Mouse (Mus musculus) liver, embryonic 14.5 days (tissue): ENCODE measurements around the gene Prkg1. TPM values are rescaled to one million over a fixed set of nuclear protein-coding genes. Genes with fewer than 3 reads are reported as not detected.

ENCODE experiments used
- ATAC-seq: fragments of 200-750 bp; cut with Nextera tagmentation; 2 replicates; pipeline ENCODE4 v1.8.0; 2017; ENCODE audit warnings: moderate number of reproducible peaks, mild to moderate bottlenecking, moderate library complexity; ENCODE audit not compliant: insufficient read depth
- DNase-seq, 3 experiments: peaks; one replicate each; pipeline ENCODE4 v3.0.0-alpha.2; 2012 to 2013; ENCODE audit warnings: low read depth in 3 of 3, low spot score in 3 of 3
- H3K27ac ChIP-seq: fragments of 300-500 bp; sonication (generic); 2 replicates; pipeline ENCODE4 v1.5.1; 2014; ENCODE audit warnings: moderate library complexity, mild to moderate bottlenecking, control low read depth, inconsistent platforms
- H3K27me3 ChIP-seq: fragments of 300-500 bp; sonication (generic); 2 replicates; pipeline ENCODE4 v1.6.1; 2014; ENCODE audit warnings: mild to moderate bottlenecking, low read length, moderate library complexity; ENCODE audit not compliant: control insufficient read depth, insufficient read depth
- H3K36me3 ChIP-seq: fragments of 300-500 bp; sonication (generic); replicated peaks from 2 replicates; pipeline ENCODE4 v1.6.1; 2014; ENCODE audit warnings: low read depth; ENCODE audit not compliant: control insufficient read depth, insufficient read depth
- H3K4me1 ChIP-seq, 2 experiments: fragments of 200-500 bp in 1 of 2; fragments of 300-500 bp in 1 of 2; sonication (generic) in 1 of 2; replicated peaks; 2 replicates each; pipeline ENCODE4 v1.6.1; 2012 to 2014; ENCODE audit warnings: antibody characterized with exemption in 1 of 2, inconsistent platforms in 1 of 2, low read length in 1 of 2; ENCODE audit not compliant: control insufficient read depth in 2 of 2, insufficient read depth in 2 of 2
- H3K4me2 ChIP-seq: fragments of 300-500 bp; sonication (generic); 2 replicates; pipeline ENCODE4 v1.6.1; 2014; ENCODE audit warnings: low read depth, mild to moderate bottlenecking, control low read depth, moderate library complexity
- H3K4me3 ChIP-seq, 2 experiments: fragments of 200-500 bp in 1 of 2; fragments of 300-500 bp in 1 of 2; sonication (generic) in 1 of 2; 2 replicates each; pipeline ENCODE4 v1.5.1; 2012 to 2014; ENCODE audit warnings: low read depth in 2 of 2, low read length in 2 of 2, mild to moderate bottlenecking in 2 of 2, control low read depth in 1 of 2, inconsistent platforms in 1 of 2, moderate library complexity in 1 of 2; ENCODE audit not compliant: insufficient read depth in 1 of 2
- H3K9ac ChIP-seq: fragments of 300-500 bp; sonication (generic); replicated peaks from 2 replicates; pipeline ENCODE4 v1.6.1; 2014; ENCODE audit warnings: mild to moderate bottlenecking, control low read depth, moderate library complexity
- H3K9me3 ChIP-seq: fragments of 300-500 bp; sonication (generic); 2 replicates; pipeline ENCODE4 v1.6.1; 2016; ENCODE audit warnings: low read length, mixed read lengths; ENCODE audit not compliant: control insufficient read depth
- CTCF ChIP-seq: IDR thresholded peaks from 2 replicates; pipeline ENCODE4 v1.5.1; 2016; ENCODE audit warnings: antibody characterized with exemption, low read depth, control low read depth
- EP300 ChIP-seq: IDR thresholded peaks from 2 replicates; pipeline ENCODE4 v1.6.1; 2016; ENCODE audit warnings: antibody characterized with exemption, low read depth
- WGBS: fragments of 180-500 bp; shearing (Covaris S2); extraction: QIAGEN DNeasy Blood & Tissue Kit; methylation state at CpG from one replicate; pipeline ENCODE4 v1.1.7; 2014; ENCODE audit not compliant: insufficient replicate concordance; 5-methylcytosine and 5-hydroxymethylcytosine counted together
- polyA plus RNA-seq, 2 experiments: library from polyadenylated mRNA; depleted of rRNA in 1 of 2; stranded (reverse) in 1 of 2; unstranded in 1 of 2; fragments of >200 nt; fragmentation: Nextera tagmentation in 1 of 2; extraction: Ambion mirVana in 1 of 2; gene quantifications; 2 replicates each; pipeline versions ENCODE4 v1.2.1 to v1.2.3; 2012 to 2014

The Prkg1 gene
- polyA plus RNA-seq, 2 experiments = 0.47 to 0.50 TPM

- H3K36me3 ChIP-seq = no peaks in the 10 kb centered on the region
- H3K27me3 ChIP-seq = no peaks in the 10 kb centered on the region
- H3K4me3 ChIP-seq = no peak overlapping the region
- H3K27ac ChIP-seq = no peak overlapping the region
- ATAC-seq (no peak), DNase-seq (no peak)
- H3K4me1 ChIP-seq = no peaks in the 10 kb centered on the region
- H3K9ac ChIP-seq = no peak overlapping the region
- TF ChIP-seq CTCF = no peak
- no peak for TF ChIP-seq EP300
- no peaks in the 10 kb centered on the region for H3K9me3 ChIP-seq
- no peak overlapping the region for H3K4me2 ChIP-seq
- WGBS = 67% methylated on average over 4 of the region's 4 CpGs
Observed at GRCm38 (mm10) chr19:30978096-30978495, 786.7 kb downstream of the Prkg1 start.

- Histone ChIP-seq H3K4me3 (no peak overlapping the region), H3K4me1 (no peaks in the 10 kb centered on the region), H3K27me3 (no peaks in the 10 kb centered on the region), H3K36me3 (no peaks in the 10 kb centered on the region), H3K9me3 (no peaks in the 10 kb centered on the region), H3K9ac (no peak overlapping the region), H3K4me2 (no peak overlapping the region), H3K27ac (no peak overlapping the region)
- DNase-seq = no peak
- TF ChIP-seq EP300 (no peak), CTCF (no peak)
- ATAC-seq = no peak
- 55% methylated on average over 3 of the region's 3 CpGs for WGBS
Observed at GRCm38 (mm10) chr19:30950610-30951009, 814.2 kb downstream of the Prkg1 start.

- TF ChIP-seq EP300 = no peak
- no peak for TF ChIP-seq CTCF
- no peak for ATAC-seq
- H3K36me3 ChIP-seq = no peaks in the 10 kb centered on the region
- WGBS = 43% methylated on average over 1 of the region's 1 CpGs
- no peak overlapping the region for H3K9ac ChIP-seq
- H3K27ac ChIP-seq = no peak overlapping the region
- no peaks in the 10 kb centered on the region for H3K9me3 ChIP-seq
- no peaks in the 10 kb centered on the region for H3K4me1 ChIP-seq
- no peaks in the 10 kb centered on the region for H3K27me3 ChIP-seq
- no peak for DNase-seq
- H3K4me2 ChIP-seq = no peak overlapping the region
- H3K4me3 ChIP-seq = no peak overlapping the region
Observed at GRCm38 (mm10) chr19:30948202-30948601, 816.6 kb downstream of the Prkg1 start.

- H3K4me3 ChIP-seq = no peak overlapping the region
- H3K27me3 ChIP-seq = no peaks in the 10 kb centered on the region
- peaks cover 3 to 9% of the 10 kb centered on the region in 2 experiments; a peak in 2 of 4 replicates for H3K4me1 ChIP-seq
- WGBS = 3% methylated on average over 5 of the region's 5 CpGs
- H3K27ac ChIP-seq = no peak overlapping the region
- no peaks in the 10 kb centered on the region for H3K36me3 ChIP-seq
- TF ChIP-seq CTCF (no peak), EP300 (0 out of 2 replicates have a peak, but pooled peaks have one; percentile 16)
- H3K4me2 ChIP-seq = no peak overlapping the region
- H3K9me3 ChIP-seq = no peaks in the 10 kb centered on the region
- DNase-seq (peak in 1 of 3 experiments; percentile 5), ATAC-seq (0 out of 2 replicates have a peak, but pooled peaks have one; percentile 21)
- H3K9ac ChIP-seq = no peak overlapping the region
Observed at GRCm38 (mm10) chr19:30942369-30942992, 822.4 kb downstream of the Prkg1 start.

- WGBS = 55% methylated on average over 2 of the region's 2 CpGs
- Histone ChIP-seq H3K27me3 (no peaks in the 10 kb centered on the region), H3K4me2 (no peak overlapping the region), H3K4me1 (peaks cover 3 to 9% of the 10 kb centered on the region in 2 experiments; a peak in 2 of 4 replicates), H3K4me3 (no peak overlapping the region), H3K9ac (no peak overlapping the region), H3K9me3 (no peaks in the 10 kb centered on the region), H3K36me3 (no peaks in the 10 kb centered on the region), H3K27ac (no peak overlapping the region)
- TF ChIP-seq EP300 (no peak), CTCF (no peak)
- DNase-seq = no peak
- ATAC-seq = peak; percentile 18; the same call in 1 of the 2 replicates
Observed at GRCm38 (mm10) chr19:30938058-30938457, 826.8 kb downstream of the Prkg1 start.
